Mouse (Mus musculus) intestine, embryonic 14.5 days (tissue): ENCODE measurements around the gene Lamb2. TPM values are rescaled to one million over a fixed set of nuclear protein-coding genes. Genes with fewer than 3 reads are reported as not detected.

ENCODE experiments used
- ATAC-seq: fragments of 200-750 bp; cut with Nextera tagmentation; replicated peaks from 2 replicates; pipeline ENCODE4 v1.8.0; 2017; ENCODE audit warnings: low read depth, moderate number of reproducible peaks, moderate TSS enrichment, moderate library complexity; ENCODE audit not compliant: low FRiP score, low TSS enrichment
- DNase-seq: peaks from one replicate; pipeline ENCODE4 v3.0.0-alpha.2; 2018; ENCODE audit warnings: low spot score
- H3K27ac ChIP-seq: fragments of 300-500 bp; sonication (generic); 2 replicates; pipeline ENCODE4 v1.5.1; 2014; ENCODE audit warnings: low read depth, mild to moderate bottlenecking, control low read depth
- H3K27me3 ChIP-seq: fragments of 300-500 bp; sonication (generic); replicated peaks from 2 replicates; pipeline ENCODE4 v1.6.1; 2014; ENCODE audit warnings: low read length, control low read depth; ENCODE audit not compliant: control insufficient read depth, insufficient read depth
- H3K36me3 ChIP-seq: fragments of 300-500 bp; sonication (generic); 2 replicates; pipeline ENCODE4 v1.6.1; 2014; ENCODE audit warnings: low read length, control low read depth; ENCODE audit not compliant: control insufficient read depth, insufficient read depth
- H3K4me1 ChIP-seq: fragments of 300-500 bp; sonication (generic); replicated peaks from 2 replicates; pipeline ENCODE4 v1.6.1; 2014; ENCODE audit warnings: low read length, control low read depth, mixed read lengths; ENCODE audit not compliant: control insufficient read depth, insufficient read depth
- H3K4me2 ChIP-seq: fragments of 300-500 bp; sonication (generic); 2 replicates; pipeline ENCODE4 v1.6.1; 2014; ENCODE audit warnings: low read length
- H3K4me3 ChIP-seq: fragments of 300-500 bp; sonication (generic); 2 replicates; pipeline ENCODE4 v1.5.1; 2014; ENCODE audit warnings: low read depth, low read length, control low read depth, mixed read lengths
- H3K9ac ChIP-seq: fragments of 300-500 bp; sonication (generic); 2 replicates; pipeline ENCODE4 v1.6.1; 2014; ENCODE audit warnings: mild to moderate bottlenecking, low read length
- H3K9me3 ChIP-seq: fragments of 300-500 bp; sonication (generic); 2 replicates; pipeline ENCODE4 v1.6.1; 2016; ENCODE audit warnings: low read length, control low read depth; ENCODE audit not compliant: control insufficient read depth
- WGBS: fragments of 180-500 bp; shearing (Covaris S2); extraction: QIAGEN DNeasy Blood & Tissue Kit; methylation state at CpG from one replicate; pipeline ENCODE4 v1.1.7; 2014; 5-methylcytosine and 5-hydroxymethylcytosine counted together
- polyA plus RNA-seq: library from polyadenylated mRNA; unstranded; fragments of >200 nt; fragmentation: Nextera tagmentation; extraction: Ambion mirVana; gene quantifications from 2 replicates; pipeline ENCODE4 v1.2.1, GENCODE M21; 2014

Gene Lamb2
- polyA plus RNA-seq, 1 experiment from 2014 or later = 32.3 TPM

DNA sequence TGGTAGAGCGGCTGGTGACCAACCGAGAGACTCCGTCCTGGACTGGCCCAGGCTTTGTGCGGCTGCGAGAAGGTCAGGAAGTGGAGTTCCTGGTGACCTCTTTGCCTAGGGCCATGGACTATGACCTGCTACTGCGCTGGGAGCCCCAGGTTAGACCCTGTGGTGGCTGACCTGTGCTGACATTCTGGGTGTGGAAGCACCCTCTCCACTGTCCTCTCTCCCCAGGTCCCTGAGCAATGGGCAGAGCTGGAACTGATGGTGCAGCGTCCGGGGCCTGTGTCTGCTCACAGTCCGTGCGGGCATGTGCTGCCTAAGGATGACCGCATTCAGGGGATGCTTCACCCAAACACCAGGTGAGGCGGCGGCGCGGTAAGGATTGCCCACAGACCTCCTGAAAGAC lies 4.5 kb downstream of the Lamb2 start:
- ATAC-seq = no peak
- no peak overlapping the region for H3K27ac ChIP-seq
- peaks cover 16% of the 10 kb centered on the region for H3K4me1 ChIP-seq
- no peak overlapping the region for H3K4me2 ChIP-seq
- 95% methylated on average over 15 of the region's 15 CpGs for WGBS
- no peak overlapping the region for H3K4me3 ChIP-seq
- no peaks in the 10 kb centered on the region for H3K27me3 ChIP-seq
- peaks cover 74% of the 10 kb centered on the region for H3K36me3 ChIP-seq
- H3K9ac ChIP-seq = no peak overlapping the region
- no peaks in the 10 kb centered on the region for H3K9me3 ChIP-seq
- DNase-seq = no peak

DNA sequence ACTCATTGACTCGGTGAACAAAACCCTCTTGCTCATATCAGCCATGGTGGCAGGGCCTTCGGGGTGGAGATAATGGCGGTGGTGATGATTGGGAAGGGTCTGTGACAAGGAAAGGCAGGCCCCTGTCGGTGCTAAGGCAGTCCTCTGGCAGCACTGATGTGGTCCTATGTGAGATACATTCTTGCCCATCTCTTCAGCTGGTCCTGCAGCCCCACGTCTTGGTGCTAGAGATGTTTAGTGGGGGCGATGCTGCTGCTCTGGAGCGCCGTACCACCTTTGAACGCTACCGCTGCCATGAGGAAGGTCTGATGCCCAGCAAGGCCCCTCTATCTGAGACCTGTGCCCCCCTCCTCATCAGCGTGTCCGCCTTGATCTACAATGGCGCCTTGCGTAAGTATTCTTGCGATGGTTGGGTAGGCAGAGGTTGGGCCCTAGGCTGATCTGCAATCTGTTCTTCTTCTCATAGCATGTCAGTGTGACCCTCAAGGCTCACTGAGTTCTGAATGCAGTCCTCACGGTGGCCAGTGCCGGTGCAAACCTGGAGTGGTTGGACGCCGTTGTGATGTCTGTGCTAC lies 5.9 kb downstream of the Lamb2 start:
- 94% methylated on average over 19 of the region's 19 CpGs for WGBS
- H3K4me2 ChIP-seq = no peak overlapping the region
- no peaks in the 10 kb centered on the region for H3K27me3 ChIP-seq
- no peak overlapping the region for H3K4me3 ChIP-seq
- peaks cover 10% of the 10 kb centered on the region for H3K4me1 ChIP-seq
- H3K9me3 ChIP-seq = no peaks in the 10 kb centered on the region
- no peak overlapping the region for H3K27ac ChIP-seq
- no peak for DNase-seq
- H3K9ac ChIP-seq = no peak overlapping the region
- ATAC-seq = no peak
- peaks cover 84% of the 10 kb centered on the region for H3K36me3 ChIP-seq

DNA sequence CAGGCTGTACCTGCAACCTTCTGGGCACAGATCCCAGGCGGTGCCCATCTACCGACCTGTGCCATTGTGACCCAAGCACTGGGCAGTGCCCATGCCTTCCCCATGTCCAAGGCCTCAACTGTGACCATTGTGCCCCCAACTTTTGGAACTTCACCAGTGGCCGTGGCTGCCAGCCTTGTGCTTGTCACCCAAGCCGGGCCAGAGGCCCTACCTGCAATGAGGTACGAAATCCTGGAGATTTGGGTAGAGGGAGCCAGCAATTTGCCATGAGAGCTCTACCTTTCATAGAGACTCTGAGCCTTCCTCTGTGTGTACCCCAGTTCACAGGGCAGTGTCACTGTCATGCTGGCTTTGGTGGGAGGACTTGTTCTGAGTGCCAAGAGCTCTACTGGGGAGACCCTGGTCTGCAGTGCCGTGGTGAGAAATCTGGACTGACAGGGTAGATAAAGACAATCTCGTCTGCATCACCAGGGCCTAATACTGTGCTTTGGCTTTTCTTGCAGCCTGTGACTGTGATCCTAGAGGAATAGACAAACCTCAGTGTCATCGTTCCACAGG lies 7.5 kb downstream of the Lamb2 start:
- Histone ChIP-seq H3K27ac (no peak overlapping the region), H3K4me2 (no peak overlapping the region), H3K4me3 (no peak overlapping the region), H3K9me3 (no peaks in the 10 kb centered on the region), H3K4me1 (peaks cover 9% of the 10 kb centered on the region), H3K36me3 (peaks cover 78% of the 10 kb centered on the region), H3K27me3 (no peaks in the 10 kb centered on the region), H3K9ac (no peak overlapping the region)
- 92% methylated on average over 8 of the region's 8 CpGs for whole genome bisulfite sequencing
- no peak for ATAC-seq
- no peak for DNase-seq

DNA sequence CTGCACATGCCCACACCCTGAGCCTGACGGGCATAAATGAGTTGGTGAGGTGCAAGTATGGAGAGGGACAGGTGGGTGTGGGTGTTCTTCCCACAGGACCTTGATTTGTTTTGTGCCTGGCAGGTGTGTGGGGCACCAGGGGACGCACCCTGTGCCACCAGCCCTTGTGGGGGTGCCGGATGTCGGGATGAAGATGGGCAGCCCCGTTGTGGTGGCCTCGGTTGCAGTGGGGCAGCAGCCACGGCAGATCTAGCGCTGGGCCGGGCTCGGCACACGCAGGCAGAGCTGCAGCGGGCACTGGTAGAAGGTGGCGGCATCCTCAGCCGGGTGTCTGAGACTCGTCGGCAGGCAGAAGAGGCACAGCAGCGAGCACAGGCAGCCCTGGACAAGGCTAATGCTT lies 8.9 kb downstream of the Lamb2 start:
- DNase-seq (no peak), ATAC-seq (no peak)

DNA sequence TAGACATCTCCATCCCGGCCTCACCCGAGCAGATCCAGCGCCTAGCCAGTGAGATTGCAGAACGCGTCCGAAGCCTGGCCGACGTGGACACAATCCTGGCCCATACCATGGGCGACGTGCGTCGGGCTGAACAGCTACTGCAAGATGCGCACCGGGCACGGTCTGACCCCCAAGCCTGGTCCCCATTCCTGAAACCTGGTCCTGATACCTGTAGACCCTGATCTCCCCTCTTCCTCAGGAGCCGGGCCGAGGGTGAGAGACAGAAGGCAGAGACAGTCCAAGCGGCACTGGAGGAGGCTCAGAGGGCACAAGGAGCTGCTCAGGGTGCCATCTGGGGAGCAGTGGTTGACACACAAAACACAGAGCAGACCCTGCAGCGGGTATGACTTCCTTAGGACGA lies 9.7 kb downstream of the Lamb2 start:
- peaks cover 76% of the 10 kb centered on the region for H3K36me3 ChIP-seq
- no peak overlapping the region for H3K27ac ChIP-seq
- H3K27me3 ChIP-seq = no peaks in the 10 kb centered on the region
- H3K9me3 ChIP-seq = no peaks in the 10 kb centered on the region
- DNase-seq = no peak
- H3K9ac ChIP-seq = no peak overlapping the region
- H3K4me1 ChIP-seq = peaks cover 9% of the 10 kb centered on the region
- H3K4me2 ChIP-seq = no peak overlapping the region
- no peak for ATAC-seq
- no peak overlapping the region for H3K4me3 ChIP-seq
- 96% methylated on average over 20 of the region's 20 CpGs for WGBS

More for the DNA sequence above, 8.9 kb downstream of the Lamb2 start:
- no peak overlapping the region for H3K4me2 ChIP-seq
- H3K4me1 ChIP-seq = peaks cover 9% of the 10 kb centered on the region
- no peaks in the 10 kb centered on the region for H3K27me3 ChIP-seq
- WGBS = 94% methylated on average over 17 of the region's 17 CpGs
- no peak overlapping the region for H3K4me3 ChIP-seq
- peaks cover 76% of the 10 kb centered on the region for H3K36me3 ChIP-seq
- no peak overlapping the region for H3K9ac ChIP-seq
- no peak overlapping the region for H3K27ac ChIP-seq
- no peaks in the 10 kb centered on the region for H3K9me3 ChIP-seq

DNA sequence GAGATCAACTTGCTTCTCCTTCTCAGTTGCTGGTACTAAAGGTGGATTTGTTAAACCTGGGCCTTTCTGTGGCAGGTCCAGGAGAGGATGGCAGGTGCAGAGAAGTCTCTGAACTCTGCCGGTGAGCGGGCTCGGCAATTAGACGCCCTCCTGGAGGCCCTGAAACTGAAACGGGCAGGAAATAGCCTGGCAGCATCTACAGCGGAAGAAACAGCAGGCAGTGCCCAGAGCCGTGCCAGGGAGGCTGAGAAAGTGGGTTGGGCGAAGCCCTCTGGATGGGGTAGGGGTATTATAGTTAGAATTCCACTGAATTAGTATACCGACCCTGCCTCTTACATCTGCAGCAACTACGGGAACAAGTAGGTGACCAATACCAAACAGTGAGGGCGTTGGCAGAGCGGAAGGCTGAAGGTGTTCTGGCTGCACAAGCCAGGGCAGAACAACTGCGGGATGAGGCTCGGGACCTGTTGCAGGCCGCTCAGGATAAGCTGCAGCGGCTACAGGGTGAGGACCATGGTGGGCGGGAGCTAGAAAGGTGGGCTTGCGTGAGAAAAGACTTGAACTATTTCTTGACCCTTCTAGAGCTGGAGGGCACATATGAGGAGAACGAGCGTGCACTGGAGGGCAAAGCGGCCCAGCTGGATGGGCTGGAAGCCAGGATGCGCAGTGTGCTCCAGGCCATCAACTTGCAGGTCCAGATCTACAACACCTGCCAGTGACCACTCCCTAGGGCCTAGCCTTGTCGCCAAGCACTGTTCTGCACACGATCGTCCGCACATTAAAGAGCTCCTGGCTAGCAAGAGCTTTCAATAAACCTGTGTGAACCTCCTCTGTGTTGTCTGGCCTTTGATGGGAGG lies 10.4 kb downstream of the Lamb2 start:
- Histone ChIP-seq H3K27ac (peak overlapping the region; percentile 97), H3K4me1 (peaks cover 9% of the 10 kb centered on the region), H3K36me3 (peaks cover 78% of the 10 kb centered on the region), H3K4me2 (peak overlapping the region; percentile 93), H3K4me3 (peak overlapping the region; percentile 91), H3K27me3 (no peaks in the 10 kb centered on the region), H3K9ac (peak overlapping the region; percentile 98; the same call in 1 of the 2 replicates), H3K9me3 (no peaks in the 10 kb centered on the region)
- WGBS = 67% methylated on average over 26 of the region's 26 CpGs
- no peak; the same call in none of the 2 replicates for ATAC-seq
- no peak for DNase-seq

DNA sequence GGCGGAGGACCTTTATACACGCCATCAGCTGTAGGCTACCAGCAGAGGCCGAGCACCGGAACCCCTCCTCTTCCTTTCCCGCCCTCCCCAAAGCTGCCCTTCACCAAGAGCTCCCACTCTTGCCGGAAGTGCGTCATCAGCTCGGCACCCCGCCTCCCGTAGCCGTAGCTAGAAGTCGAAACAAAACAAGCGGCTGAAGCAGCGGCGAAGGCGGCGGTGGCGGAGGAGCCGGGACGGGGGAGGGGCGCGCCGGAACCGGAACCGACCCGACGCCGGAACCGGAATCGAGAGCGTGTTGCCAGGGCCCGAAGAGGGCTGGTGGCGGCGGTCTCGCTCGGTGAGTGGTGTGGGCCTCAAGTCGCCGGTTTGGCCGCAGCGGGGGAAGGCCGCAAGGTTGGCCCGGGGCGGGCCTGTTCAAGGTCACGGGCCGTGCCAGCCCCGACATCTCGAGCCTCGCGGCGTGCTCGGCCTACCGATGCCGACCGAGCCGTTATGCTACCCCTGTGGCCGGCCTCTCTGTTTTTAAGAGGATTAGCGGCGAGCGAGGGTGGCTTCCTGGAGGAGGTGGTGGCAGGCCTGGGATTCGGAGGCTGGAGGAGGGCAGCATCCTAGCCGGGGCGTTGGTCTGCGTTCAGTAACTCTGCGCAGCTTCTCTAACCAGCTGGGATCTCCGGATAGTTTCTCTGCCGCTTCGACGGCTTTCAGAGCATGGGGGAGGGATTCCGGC lies 11.2 kb downstream of the Lamb2 start, which contains the start of gene Usp19:
Gene Usp19, plus strand, starts transcription at position 44 of the 727 bp plus-strand sequence.
- Histone ChIP-seq H3K9ac (peak within 1 kb of the TSS; percentile 98), H3K4me2 (peak within 1 kb of the TSS; percentile 93), H3K27ac (peak within 1 kb of the TSS; percentile 97), H3K36me3 (peaks cover 78% of the 10 kb centered on the region), H3K9me3 (no peaks in the 10 kb centered on the region), H3K27me3 (no peaks in the 10 kb centered on the region), H3K4me3 (peak within 1 kb of the TSS; percentile 91), H3K4me1 (peaks cover 9% of the 10 kb centered on the region)
- DNase-seq (peak; percentile 96), ATAC-seq (peak; percentile 94)
- under 1% methylated on average over 68 of the region's 69 CpGs for whole genome bisulfite sequencing

DNA sequence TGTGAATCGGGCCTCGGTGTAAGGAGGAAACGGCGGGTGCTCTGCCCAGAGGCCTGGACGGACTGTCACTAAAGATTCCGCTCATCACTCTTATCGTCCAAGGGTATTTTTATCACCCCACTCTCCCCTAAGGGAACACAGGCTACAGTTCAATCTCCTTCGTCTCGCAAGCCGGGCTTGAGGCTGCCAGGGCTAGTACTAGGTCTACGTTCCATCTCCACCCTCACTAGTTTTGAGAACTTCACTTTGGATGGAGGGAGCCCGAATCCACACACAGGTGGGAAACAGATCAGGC lies 11.7 kb downstream of the Lamb2 start:
- Histone ChIP-seq H3K4me2 (peak overlapping the region; percentile 93), H3K36me3 (peaks cover 78% of the 10 kb centered on the region), H3K4me3 (peak overlapping the region; percentile 91), H3K4me1 (peaks cover 9% of the 10 kb centered on the region), H3K9ac (peak overlapping the region; percentile 98), H3K27ac (peak overlapping the region; percentile 97), H3K9me3 (no peaks in the 10 kb centered on the region), H3K27me3 (no peaks in the 10 kb centered on the region)
- WGBS = 8% methylated on average over 12 of the region's 12 CpGs
- 0 out of 2 replicates have a peak, but pooled peaks have one; percentile 10 for ATAC-seq
- no peak for DNase-seq
